ENCODE assay signal across 23 mouse cellular contexts in genomic region chr16:23254062-23254461, GRCm38 (mm10). TPM values are rescaled to one million over a fixed set of nuclear protein-coding genes. Genes with fewer than 3 reads are reported as not detected.
A peak's percentile ranks its signal among the peaks of the same experiment; 100 is the strongest.
DNase-seq lines count a peak whose midpoint lies in the region; ATAC-seq and TF ChIP-seq lines count a peak whose summit lies in the region.
"Had no signal": no experiment of that assay in that cellular context is flagged by ENCODE, and none has a peak within 500 bp of the region (broad histone marks: within the 10 kb centered on the region; RNA-seq: fewer than 3 reads in every experiment).

No protein-coding gene starts in this region.

- TF ChIP-seq CTCF in embryonic fibroblast, embryonic 13.5 days (IDR thresholded peaks at IDR 0.05; ENCODE audit: borderline replicate concordance, insufficient read depth, low read length), result no peak

- H3K27ac ChIP-seq in embryonic fibroblast, embryonic 13.5 days (ENCODE audit: insufficient read depth, low read length), result peak overlapping the region; percentile 47; the same call in 1 of the 2 replicates
- H3K27ac ChIP-seq: heart, embryonic 13.5 days; hindbrain, embryonic 12.5 days; kidney, postnatal 0 days; liver, embryonic 12.5 days; midbrain, embryonic 13.5 days had no signal

- DNase-seq in adrenal gland, postnatal 14 days, result peak; percentile 51
- DNase-seq in adrenal gland, postnatal 4 days (ENCODE audit: low spot score in 2 of 2), result no peak
- DNase-seq in gastrocnemius, postnatal 14 days, result peak; percentile 53
- DNase-seq in gastrocnemius, adult 18-20 months (ENCODE audit: low spot score), result no peak
- no peak for DNase-seq in yolk sac, embryonic 10.5 days (ENCODE audit: low spot score)
- DNase-seq: cerebellum, adult 11-12 months; cerebellum, postnatal 10 days; heart, adult 18-20 months; heart, postnatal 14 days; kidney, adult 2 months; lung, adult 18-20 months; lung, postnatal 14 days; thymus, adult 18-20 months; thymus, postnatal 36 days had no signal

- H3K4me1 ChIP-seq in embryonic fibroblast, embryonic 13.5 days (ENCODE audit: control insufficient read depth, insufficient read depth, low read length), result peaks cover 4% of the 10 kb centered on the region; the same call in 1 of the 2 replicates
- H3K4me1 ChIP-seq: liver, embryonic 12.5 days had no signal

- no peak for TF ChIP-seq POLR2A in embryonic fibroblast, embryonic 13.5 days (IDR thresholded peaks at IDR 0.05; ENCODE audit: low read depth, low read length)

- no peak for ATAC-seq in erythroid progenitor cell, adult 5-6 weeks (replicated peaks; ENCODE audit: low FRiP score, poor library complexity, severe bottlenecking)
- ATAC-seq: CD4-positive, CD25-positive, alpha-beta regulatory T cell, adult 4 months; liver, embryonic 12.5 days; midbrain, embryonic 13.5 days had no signal

- H3K4me3 ChIP-seq in embryonic fibroblast, embryonic 13.5 days (ENCODE audit: insufficient read depth, low read length), result no peak overlapping the region
- H3K4me3 ChIP-seq: forebrain, embryonic 10.5 days; heart, embryonic 13.5 days; hindbrain, embryonic 12.5 days; liver, embryonic 12.5 days; midbrain, embryonic 13.5 days had no signal

- intact Hi-C loops in gastrocnemius, postnatal 14 days (cut with DNase I; ENCODE audit: low total_unique reads), result no loop called here

RNA-seq across cellular contexts. Expression of gene St6gal1, which starts 29.5 kb away (rescaled TPM):
- total RNA-seq in adrenal gland, postnatal 14 days (2021), result 42.8 and 43.6 TPM in 2 replicates
- 10 to 100 TPM; 46.6 to 56.3 TPM for total RNA-seq in adrenal gland, postnatal 4 days (2021)
- 1 to 10 TPM; 6.4 to 8.9 TPM for total RNA-seq in gastrocnemius, postnatal 14 days (2021)
- 1 to 10 TPM; 3.6 to 4.7 TPM for total RNA-seq in gastrocnemius, adult 18-20 months (2021)
- polyA plus RNA-seq in embryonic fibroblast, embryonic 13.5 days (2011; ENCODE audit: insufficient read length, low read depth, missing spikeins), result 7.4 and 10.3 TPM in 2 replicates
- 4.3 and 7.5 TPM in 2 replicates for total RNA-seq in erythroid progenitor cell, adult 5-6 weeks (2015; ENCODE audit: low replicate concordance)
- 3.2 and 3.9 TPM in 2 replicates for total RNA-seq in erythroid progenitor cell, adult 5-6 weeks (2017; ENCODE audit: low replicate concordance)

Comparison
In these comparisons a context has a peak if more than half of its experiments do, and no peak if none do; other contexts are left out.
1. DNase-seq: peak in adrenal gland, postnatal 14 days (single experiment) and gastrocnemius, postnatal 14 days (single experiment); none in adrenal gland, postnatal 4 days (0 of 2), gastrocnemius, adult 18-20 months (single experiment) and yolk sac, embryonic 10.5 days (single experiment).